Mouse (Mus musculus) cortical plate, adult 2 months (tissue): ENCODE results near the gene Dcdc2c. TPM values are rescaled to one million over a fixed set of nuclear protein-coding genes. Genes with fewer than 3 reads are reported as not detected.

Experiments used
- H3K27ac ChIP-seq: fragments of 200-500 bp; 2 replicates; pipeline ENCODE4 v1.5.1; 2012; ENCODE audit warnings: low read length, control low read depth, inconsistent platforms; ENCODE audit not compliant: insufficient read depth
- H3K4me1 ChIP-seq: fragments of 200-500 bp; 2 replicates; pipeline ENCODE4 v1.6.1; 2011; ENCODE audit warnings: low read length; ENCODE audit not compliant: control insufficient read depth, insufficient read depth
- H3K4me3 ChIP-seq: fragments of 200-500 bp; 2 replicates; pipeline ENCODE4 v1.5.1; 2011; ENCODE audit warnings: mild to moderate bottlenecking, low read length, control low read depth; ENCODE audit not compliant: insufficient read depth
- CTCF ChIP-seq: fragments of 200-500 bp; IDR thresholded peaks from 2 replicates; pipeline ENCODE4 v1.5.1; 2011; ENCODE audit warnings: mild to moderate bottlenecking, control low read depth, low read length; ENCODE audit not compliant: insufficient read depth; ENCODE audit errors: extremely low read depth
- POLR2A ChIP-seq: fragments of 200-500 bp; IDR thresholded peaks from 2 replicates; pipeline ENCODE4 v1.6.1; 2011; ENCODE audit warnings: mild to moderate bottlenecking, low read length, control low read depth; ENCODE audit not compliant: insufficient read depth; ENCODE audit errors: extremely low read depth
- polyA plus RNA-seq: library from polyadenylated mRNA; depleted of rRNA; stranded (reverse); fragments of >200 nt; gene quantifications from 2 replicates; pipeline ENCODE4 v1.2.3, GENCODE M21; 2012

The Dcdc2c gene
- polyA plus RNA-seq, 1 experiment = 0.77 TPM

DNA sequence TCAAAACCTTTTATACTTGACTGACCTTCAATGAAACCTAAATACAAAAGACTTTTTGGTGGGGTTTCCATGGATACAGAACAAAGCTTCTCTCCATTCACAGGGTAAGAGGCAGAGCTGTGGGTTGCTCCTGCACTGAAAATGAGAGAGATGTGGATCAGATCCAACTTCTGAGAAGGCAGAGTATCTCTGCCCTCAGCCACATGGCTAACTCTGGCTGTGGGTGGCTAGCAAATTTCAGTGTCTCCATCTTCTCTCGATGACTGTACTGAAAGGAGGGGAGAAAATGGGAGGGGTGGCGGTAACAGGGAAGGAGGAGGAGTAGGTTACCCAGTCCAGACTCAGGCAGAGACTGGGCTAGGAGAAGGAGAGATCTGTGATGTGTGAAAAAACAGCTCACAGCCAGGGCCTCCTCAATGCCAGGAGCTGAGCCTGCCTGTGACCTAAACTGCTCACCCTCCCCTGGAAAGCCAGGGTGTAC lies 91.2 kb downstream of the Dcdc2c start:
- H3K4me3 ChIP-seq = no peak overlapping the region
- TF ChIP-seq CTCF (no peak), POLR2A (no peak)
- peaks cover 7% of the 10 kb centered on the region for H3K4me1 ChIP-seq
- H3K27ac ChIP-seq = no peak overlapping the region

GRCm38 (mm10) chr12:28460523-28460922 lies 91.7 kb downstream of the Dcdc2c start:
- H3K4me1 ChIP-seq = peaks cover 7% of the 10 kb centered on the region
- TF ChIP-seq POLR2A = no peak
- no peak for TF ChIP-seq CTCF
- H3K4me3 ChIP-seq = no peak overlapping the region
- H3K27ac ChIP-seq = no peak overlapping the region

DNA sequence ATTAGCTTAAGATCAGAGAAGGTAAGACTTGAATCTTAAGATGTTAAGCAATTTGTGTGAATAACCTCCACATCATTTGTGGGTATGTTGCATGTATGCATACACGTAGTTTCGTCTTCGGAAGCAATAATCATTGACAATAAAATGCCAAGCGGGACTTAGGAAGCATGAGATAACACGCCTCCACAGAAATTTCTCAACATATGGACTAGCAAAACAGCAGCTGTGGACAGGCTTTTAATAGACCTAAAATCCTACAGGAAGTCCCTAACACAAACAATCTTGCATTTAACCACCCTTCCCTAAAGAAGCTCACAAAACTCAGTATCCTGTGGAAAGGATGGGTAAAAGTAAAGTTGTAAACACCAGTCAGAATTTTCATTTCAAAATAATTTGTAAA lies 93.4 kb downstream of the Dcdc2c start:
- Histone ChIP-seq H3K4me1 (peaks cover 7% of the 10 kb centered on the region), H3K27ac (no peak overlapping the region), H3K4me3 (no peak overlapping the region)
- no peak for TF ChIP-seq CTCF
- TF ChIP-seq POLR2A = no peak

- 0 out of 2 replicates have a peak, but pooled peaks cover 3% of the 10 kb centered on the region for H3K4me1 ChIP-seq
- no peak for TF ChIP-seq POLR2A
- no peak for TF ChIP-seq CTCF
- H3K4me3 ChIP-seq = no peak overlapping the region
- H3K27ac ChIP-seq = no peak overlapping the region
Observed at GRCm38 (mm10) chr12:28436536-28436935, 115.7 kb downstream of the Dcdc2c start.

DNA sequence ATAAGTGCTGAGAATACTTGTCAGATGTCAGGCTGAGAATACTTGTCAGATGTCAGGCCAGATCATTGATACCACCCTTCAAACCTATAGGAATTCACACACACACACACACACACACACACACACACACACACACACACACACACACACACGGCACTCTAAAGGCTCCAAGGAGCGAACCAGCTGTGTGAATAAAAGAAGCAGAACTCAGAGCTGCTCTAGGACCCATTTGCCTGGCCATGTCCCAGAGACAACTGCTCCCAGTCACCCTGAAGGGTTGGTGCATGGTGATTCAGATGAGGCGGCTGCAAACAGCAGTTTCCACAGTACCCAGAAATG lies 119.5 kb downstream of the Dcdc2c start:
- Histone ChIP-seq H3K4me1 (0 out of 2 replicates have a peak, but pooled peaks cover 3% of the 10 kb centered on the region), H3K4me3 (no peak overlapping the region), H3K27ac (no peak overlapping the region)
- TF ChIP-seq CTCF (no peak), POLR2A (no peak)

GRCm38 (mm10) chr12:28431832-28432728 lies 120.1 kb downstream of the Dcdc2c start:
- peak; percentile 79 for TF ChIP-seq CTCF
- TF ChIP-seq POLR2A = no peak
- Histone ChIP-seq H3K4me3 (peak overlapping the region; percentile 10; the same call in 1 of the 2 replicates), H3K27ac (no peak overlapping the region), H3K4me1 (0 out of 2 replicates have a peak, but pooled peaks cover 3% of the 10 kb centered on the region)

GRCm38 (mm10) chr12:28429856-28430255 lies 122.3 kb downstream of the Dcdc2c start:
- no peak overlapping the region for H3K4me3 ChIP-seq
- TF ChIP-seq POLR2A (no peak), CTCF (no peak)
- H3K4me1 ChIP-seq = 0 out of 2 replicates have a peak, but pooled peaks cover 3% of the 10 kb centered on the region
- H3K27ac ChIP-seq = no peak overlapping the region

DNA sequence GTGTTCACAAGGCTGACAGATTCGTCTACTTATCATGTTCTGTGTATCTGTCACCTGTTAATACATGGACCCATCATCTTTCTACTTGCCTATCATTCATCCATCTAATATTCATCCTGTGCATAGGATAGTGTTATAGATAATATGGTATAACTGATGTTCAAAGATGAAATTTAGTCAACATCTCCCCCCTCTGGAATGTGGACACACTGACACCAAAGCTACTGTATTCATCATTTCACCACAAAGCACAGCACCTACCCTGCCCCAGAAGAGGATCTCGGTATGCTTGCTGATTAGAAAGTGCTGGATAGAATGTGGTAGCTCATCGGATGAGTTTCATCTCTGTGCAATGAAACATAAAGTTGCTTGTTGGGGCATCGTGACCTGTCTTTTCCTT lies 135.2 kb downstream of the Dcdc2c start:
- 0 out of 2 replicates have a peak, but pooled peaks have one; percentile 20 for TF ChIP-seq CTCF
- TF ChIP-seq POLR2A = no peak
- H3K27ac ChIP-seq = no peak overlapping the region

GRCm38 (mm10) chr12:28407656-28408405 lies 144.4 kb downstream of the Dcdc2c start:
- no peak overlapping the region for H3K4me3 ChIP-seq
- TF ChIP-seq CTCF = no peak
- TF ChIP-seq POLR2A = no peak

More for the DNA sequence above, 135.2 kb downstream of the Dcdc2c start:
- Histone ChIP-seq H3K4me3 (no peak overlapping the region), H3K4me1 (no peaks in the 10 kb centered on the region)

More at GRCm38 (mm10) chr12:28407656-28408405, 144.4 kb downstream of the Dcdc2c start:
- H3K4me1 ChIP-seq = no peaks in the 10 kb centered on the region
- no peak overlapping the region for H3K27ac ChIP-seq
